Mouse (Mus musculus) embryo, embryonic 10 days (tissue): Measurements from ENCODE around the gene Tfb2m.

Experiments used
- DNase-seq: peaks from one replicate; pipeline ENCODE4 v3.0.0-alpha.2; 2015; ENCODE audit warnings: low spot score

Tfb2m gene

GRCm38 (mm10) chr1:179556921-179557320, 10.9 kb upstream of the Tfb2m start:
- no peak for DNase-seq

GRCm38 (mm10) chr1:179553949-179554347, 7.9 kb upstream of the Tfb2m start:
- DNase-seq = no peak

GRCm38 (mm10) chr1:179553197-179553948, 7.3 kb upstream of the Tfb2m start:
- DNase-seq = no peak

- no peak for DNase-seq
Measured at GRCm38 (mm10) chr1:179552751-179553150, 6.7 kb upstream of the Tfb2m start.

- DNase-seq = no peak
Measured at GRCm38 (mm10) chr1:179551921-179552320, 5.9 kb upstream of the Tfb2m start.

GRCm38 (mm10) chr1:179551336-179551735, 5.3 kb upstream of the Tfb2m start:
- DNase-seq = no peak

GRCm38 (mm10) chr1:179548996-179549752, 3.1 kb upstream of the Tfb2m start:
- no peak for DNase-seq

- peak; percentile 20 for DNase-seq
Measured at GRCm38 (mm10) chr1:179548220-179548619, 2.2 kb upstream of the Tfb2m start.

- DNase-seq = no peak
Measured at GRCm38 (mm10) chr1:179547176-179547575, 1.1 kb upstream of the Tfb2m start.

GRCm38 (mm10) chr1:179546551-179546917, 467 bp upstream of the Tfb2m start:
- no peak for DNase-seq

- DNase-seq = peak; percentile 14
Measured at GRCm38 (mm10) chr1:179541502-179541901, 4.6 kb downstream of the Tfb2m start.

- no peak for DNase-seq
Measured at GRCm38 (mm10) chr1:179539887-179540286, 6.2 kb downstream of the Tfb2m start.

GRCm38 (mm10) chr1:179539054-179539453, 7.0 kb downstream of the Tfb2m start:
- no peak for DNase-seq

GRCm38 (mm10) chr1:179519901-179520300, 26.2 kb downstream of the Tfb2m start:
- DNase-seq = no peak

GRCm38 (mm10) chr1:179517713-179518465, 28.2 kb downstream of the Tfb2m start, which contains the start of gene Smyd3:
Smyd3 (minus strand) TSS chr1:179518041.
- peak; percentile 94 for DNase-seq

- DNase-seq = peak; percentile 42
Measured at GRCm38 (mm10) chr1:179516941-179517712, 28.9 kb downstream of the Tfb2m start.

GRCm38 (mm10) chr1:179511895-179512294, 34.2 kb downstream of the Tfb2m start:
- DNase-seq = no peak

GRCm38 (mm10) chr1:179510546-179511340, 35.3 kb downstream of the Tfb2m start:
- DNase-seq = no peak

GRCm38 (mm10) chr1:179506530-179507315, 39.3 kb downstream of the Tfb2m start:
- DNase-seq = peak; percentile 56

- DNase-seq = no peak
Measured at GRCm38 (mm10) chr1:179502565-179502964, 43.5 kb downstream of the Tfb2m start.
